Mouse (Mus musculus) adrenal gland, postnatal 10 days (tissue): ENCODE measurements around the gene Gm3752. TPM values are rescaled to one million over a fixed set of nuclear protein-coding genes. Genes with fewer than 3 reads are reported as not detected.
"Not testable (repeated sequence)": the region's sequence is repeated elsewhere in the genome, so short reads cannot be mapped to it uniquely, and the experiment has no call there.

Source experiments
- DNase-seq: peaks from one replicate; pipeline ENCODE4 v3.0.0; 2021; ENCODE audit warnings: mixed read lengths
- long read RNA-seq, 2 experiments: library from polyadenylated mRNA; stranded (forward); transcript quantifications; one replicate each; pipeline ENCODE4 v2.0.0; 2021
- total RNA-seq, 2 experiments: library from RNA; stranded (reverse); gene quantifications; 2 replicates each; pipeline ENCODE4 v1.2.3; 2021

Gm3752 gene
- total RNA-seq = under 1 TPM in 1 of 2 experiments, not detected in 1; 0.21 TPM
- long read RNA-seq, experiment 1, partial matches to known transcripts = 1 of 2 reads
- long read RNA-seq, experiment 1, other reads (novel, unspliced or antisense) = 1 of 2 reads
- long read RNA-seq, experiment 2 = 0 reads

DNA sequence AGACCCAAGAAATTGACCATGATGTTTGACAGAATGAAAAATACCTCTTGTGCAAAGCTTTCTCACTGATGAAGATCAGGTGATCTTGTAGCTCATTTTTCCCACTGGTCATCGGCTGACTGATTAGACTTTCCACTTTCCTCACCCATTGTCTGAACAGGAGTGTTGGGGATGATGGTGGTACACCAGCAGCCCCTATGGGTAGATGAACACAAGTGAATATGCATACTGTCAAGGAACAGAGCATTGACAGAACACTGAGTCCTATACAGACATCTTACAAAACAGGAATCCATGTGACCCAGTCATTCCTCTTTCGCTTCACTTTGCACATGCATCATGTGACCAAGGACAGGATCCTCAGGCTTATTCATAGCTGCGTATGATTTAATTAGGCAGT is at the start of gene Gm3752:
TSS of gene Gm3752 (minus strand) at position 101 of the 400 bp plus-strand sequence.
- DNase-seq = not testable (repeated sequence)

DNA sequence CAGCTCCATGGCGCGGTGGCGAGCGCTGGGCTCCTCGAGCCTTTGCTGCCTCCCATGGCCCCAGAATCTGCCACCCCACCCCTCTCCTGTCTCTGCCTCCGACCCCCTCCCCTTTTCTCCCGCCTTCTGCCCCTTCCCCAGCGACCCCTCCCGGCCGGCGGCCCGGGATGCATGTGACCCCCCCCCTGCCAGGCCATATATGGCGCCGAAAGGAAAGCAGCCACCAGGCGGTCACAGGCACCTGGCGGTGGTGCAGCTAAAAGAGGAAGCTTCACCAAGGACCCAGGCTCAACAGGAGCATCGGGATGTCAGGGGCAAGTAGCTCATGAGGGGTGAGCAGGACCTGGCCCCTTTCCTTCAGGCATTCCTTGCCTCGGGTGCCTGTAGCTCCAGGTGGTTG is 5.2 kb upstream of the Gm3752 start:
- not testable (repeated sequence) for DNase-seq

DNA sequence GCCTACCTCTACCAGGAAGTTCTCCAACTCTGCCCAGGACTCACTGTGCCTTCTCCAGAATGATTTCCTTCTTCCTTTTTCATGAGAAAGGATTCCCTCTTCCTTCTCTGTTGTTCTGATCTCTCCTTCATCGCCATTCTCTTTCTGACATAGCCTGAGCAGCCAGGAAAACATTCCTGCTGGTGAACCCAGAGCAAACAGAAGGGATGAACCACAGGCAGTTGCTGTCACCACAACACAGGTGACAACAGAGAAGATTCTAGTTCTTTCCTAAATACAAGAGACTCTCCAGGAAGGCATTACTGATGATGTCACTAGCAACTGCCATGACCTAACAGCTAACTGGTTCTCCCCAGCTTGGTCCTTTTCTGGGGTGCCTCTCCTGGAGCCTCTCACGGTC is 32.7 kb downstream of the Gm3752 start, which contains the start of gene Gm3755:
TSS of gene Gm3755 (minus strand) at position 101 of the 400 bp plus-strand sequence.
- DNase-seq = not testable (repeated sequence)

DNA sequence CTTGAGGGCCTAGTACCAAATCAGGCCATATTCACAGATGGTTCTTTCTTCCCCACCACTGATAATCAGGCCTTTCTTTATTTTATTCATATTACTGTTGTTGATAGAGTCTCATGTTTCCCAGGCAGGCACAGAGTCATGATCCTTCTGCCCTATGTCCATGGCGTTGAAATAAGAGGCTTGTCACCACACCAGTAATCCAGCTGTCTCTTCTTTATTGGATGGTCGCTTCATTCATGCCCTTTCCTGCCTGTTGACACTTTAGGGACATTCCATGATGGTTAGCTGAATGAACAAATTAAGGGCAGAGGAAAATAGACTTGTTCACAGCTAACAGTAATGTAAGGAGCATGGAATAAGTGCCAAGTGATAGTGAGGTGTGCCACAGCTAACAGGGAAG is 61.1 kb downstream of the Gm3752 start:
- DNase-seq = not testable (repeated sequence)

Other genes starting within 250 kb of the Gm3752 start
- gene Gm3727, start 219.0 kb downstream of the Gm3752 start, total RNA-seq = not detected
- gene Gm3739, start 168.7 kb downstream of the Gm3752 start, total RNA-seq = under 1 TPM; 0.39 to 0.55 TPM
- not detected for gene Gm5797, start 151.4 kb downstream of the Gm3752 start, total RNA-seq
- gene Gm8374, start 118.6 kb downstream of the Gm3752 start, total RNA-seq = not detected
- under 1 TPM in 1 of 2 experiments, not detected in 1; 0.24 TPM for gene Gm3755, start 32.8 kb downstream of the Gm3752 start, total RNA-seq
- 1 to 10 TPM; 2.7 to 4.5 TPM for gene Gm3558, start 84.8 kb upstream of the Gm3752 start, total RNA-seq
- not detected for gene Gm10338, start 111.8 kb upstream of the Gm3752 start, total RNA-seq
- gene Gm10128, start 160.2 kb upstream of the Gm3752 start, total RNA-seq = not detected